In genomic region chr7:80340793-80341192, GRCm38 (mm10) we compare ENCODE assay signal across 8 mouse cellular contexts. TPM values are rescaled to one million over a fixed set of nuclear protein-coding genes. Genes with fewer than 3 reads are reported as not detected.
A peak's percentile ranks its signal among the peaks of the same experiment; 100 is the strongest.
DNase-seq lines count a peak whose midpoint lies in the region; ATAC-seq and TF ChIP-seq lines count a peak whose summit lies in the region.

Gene Unc45a, minus strand, starts transcription at chr7:80341005.

- H3K9me3 ChIP-seq in embryonic facial prominence, embryonic 10.5 days = no peaks in the 10 kb centered on the region
- H3K9me3 ChIP-seq in intestine, embryonic 15.5 days = no peaks in the 10 kb centered on the region

- peak within 1 kb of the TSS; percentile 88 for H3K27ac ChIP-seq in embryonic facial prominence, embryonic 10.5 days (replicated peaks)
- H3K27ac ChIP-seq in intestine, embryonic 15.5 days = peak within 1 kb of the TSS; percentile 90
- H3K27ac ChIP-seq in small intestine, adult 2 months (ENCODE audit: insufficient read depth, low read depth, low read length) = peak within 1 kb of the TSS; percentile 78

- peak; percentile 73 for TF ChIP-seq CTCF in small intestine, adult 2 months (IDR thresholded peaks at IDR 0.05; ENCODE audit: extremely low read depth, insufficient read length, insufficient replicate concordance, low read depth, low read length)

- peak within 1 kb of the TSS; percentile 92 for H3K4me2 ChIP-seq in intestine, embryonic 15.5 days (replicated peaks)

- 3% methylated on average over 11 of the region's 11 CpGs for WGBS in embryonic facial prominence, embryonic 10.5 days
- 3% methylated on average over 11 of the region's 11 CpGs for WGBS in intestine, embryonic 15.5 days
- WGBS in small intestine, adult 2 months = 1% methylated on average over 11 of the region's 11 CpGs

- intact Hi-C loops in left cerebral cortex, postnatal 36 days (cut with DNase I) = loop anchor here (1.0 kb wide), 1 partner anchor 30 kb away; no protein-coding TSS in a partner anchor

- H3K4me3 ChIP-seq in embryonic facial prominence, embryonic 10.5 days = peak within 1 kb of the TSS; percentile 79
- H3K4me3 ChIP-seq in intestine, embryonic 15.5 days (replicated peaks) = peak within 1 kb of the TSS; percentile 67
- peak within 1 kb of the TSS; percentile 93 for H3K4me3 ChIP-seq in small intestine, adult 2 months (ENCODE audit: low read depth, low read length)

- peak; percentile 59 for ATAC-seq in intestine, embryonic 15.5 days

- peaks cover 31% of the 10 kb centered on the region for H3K36me3 ChIP-seq in embryonic facial prominence, embryonic 10.5 days (replicated peaks)
- peaks cover 10% of the 10 kb centered on the region for H3K36me3 ChIP-seq in intestine, embryonic 15.5 days
- peaks cover 11% of the 10 kb centered on the region for H3K36me3 ChIP-seq in small intestine, adult 2 months (ENCODE audit: control insufficient read depth, insufficient read depth, low read length)

- H3K4me1 ChIP-seq in embryonic facial prominence, embryonic 10.5 days = peaks cover 41% of the 10 kb centered on the region
- H3K4me1 ChIP-seq in intestine, embryonic 15.5 days (replicated peaks) = peaks cover 25% of the 10 kb centered on the region
- peaks cover 16% of the 10 kb centered on the region; the same call in 1 of the 2 replicates for H3K4me1 ChIP-seq in small intestine, adult 2 months (ENCODE audit: control insufficient read depth, insufficient read depth, insufficient read length, low read length)

- peaks cover 12% of the 10 kb centered on the region for H3K27me3 ChIP-seq in embryonic facial prominence, embryonic 10.5 days (replicated peaks; ENCODE audit: low read depth, poor library complexity, severe bottlenecking)
- no peaks in the 10 kb centered on the region for H3K27me3 ChIP-seq in intestine, embryonic 15.5 days (replicated peaks)
- no peaks in the 10 kb centered on the region for H3K27me3 ChIP-seq in small intestine, adult 2 months (ENCODE audit: control insufficient read depth, insufficient read depth, low read length)

- DNase-seq in 3T3-L1 (ENCODE audit: low read depth, low spot score) = peak; percentile 82
- peak; percentile 79 for DNase-seq in adrenal gland, postnatal 10 days
- DNase-seq in embryonic facial prominence, embryonic 10.5 days (ENCODE audit: low spot score) = peak; percentile 86
- no peak for DNase-seq in gonadal fat pad, adult 2 months (ENCODE audit: low read depth)
- peak; percentile 59 to 62 for DNase-seq in left cerebral cortex, postnatal 36 days (ENCODE audit: low spot score in 2 of 2)
- DNase-seq in mesoderm, embryonic 11.5 days (ENCODE audit: low read depth, low spot score) = peak; percentile 78

- no peak for TF ChIP-seq POLR2A in small intestine, adult 2 months (IDR thresholded peaks at IDR 0.05; ENCODE audit: low read depth, low read length)

- H3K9ac ChIP-seq in intestine, embryonic 15.5 days = peak within 1 kb of the TSS; percentile 64

RNA-seq across cellular contexts. Expression of gene Unc45a, which starts in this region (rescaled TPM):
- 10 to 100 TPM; 40.8 to 44.6 TPM for total RNA-seq in adrenal gland, postnatal 10 days (2021)
- 51.3 and 53.3 TPM in 2 replicates for polyA plus RNA-seq in embryonic facial prominence, embryonic 10.5 days (2016; fragmentation: Nextera tagmentation; extraction: Ambion mirVana)
- 51.7 and 62.1 TPM in 2 replicates for polyA plus RNA-seq in gonadal fat pad, adult 2 months (2012; rRNA removed)
- 37.0 and 37.6 TPM in 2 replicates for polyA plus RNA-seq in intestine, embryonic 15.5 days (2015; fragmentation: Nextera tagmentation; extraction: Ambion mirVana)
- total RNA-seq in left cerebral cortex, postnatal 36 days (2021) = 10 to 100 TPM; 36.4 to 39.6 TPM
- polyA plus RNA-seq in small intestine, adult 2 months (2012; rRNA removed) = 37.1 and 66.6 TPM in 2 replicates
